Mouse (Mus musculus) E14TG2a.4 (cell line): ENCODE measurements around the gene Lsm10.

Experiments used
- CTCF ChIP-seq: conservative IDR thresholded peaks from 2 replicates; pipeline ENCODE4 v1.5.1; 2014; ENCODE audit warnings: low read length
- NANOG ChIP-seq: IDR thresholded peaks from 2 replicates; pipeline ENCODE4 v1.6.1; 2014; ENCODE audit warnings: borderline replicate concordance, low read length, mixed read lengths

DNA sequence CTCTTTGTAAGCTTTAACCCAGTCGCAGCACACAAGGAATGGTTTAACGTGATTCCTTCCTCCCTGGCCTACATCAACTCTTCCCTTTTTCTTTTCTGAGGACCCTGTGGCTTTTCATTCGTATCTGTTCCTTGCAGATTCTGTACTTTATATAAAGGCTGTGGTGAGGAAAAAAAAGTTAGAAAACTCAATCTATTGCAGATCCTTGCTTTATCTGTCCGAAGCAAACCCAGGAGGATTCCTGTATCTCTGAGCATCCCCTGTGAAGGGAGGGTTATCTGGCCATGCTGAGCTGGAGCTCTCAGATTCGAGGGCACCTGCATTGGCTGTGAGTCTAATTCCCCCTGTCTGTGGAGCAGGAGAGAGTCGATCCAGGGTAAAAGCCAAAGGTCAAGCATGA, 27.6 kb upstream of the Lsm10 start:
- no peak for TF ChIP-seq CTCF
- no peak for TF ChIP-seq NANOG
